Mouse (Mus musculus) kidney, postnatal 4 days (tissue): ENCODE measurements at regions not wholly inside any gene's neighbourhood (a gene's known extent, or its start where the extent isn't known, plus 50 kb on each side); places are given as distances from the start of the nearest gene placed in this dataset.
A peak's percentile ranks its signal among the peaks of the same experiment; 100 is the strongest.

ENCODE experiments used
- DNase-seq, 2 experiments: peaks; one replicate each; pipeline ENCODE4 v3.0.0; 2021; ENCODE audit warnings: mixed read lengths in 2 of 2

- no peak for DNase-seq
Observed at GRCm38 (mm10) chr3:19747361-19747760, 118.9 kb upstream of the 1700064H15Rik start.

- DNase-seq = no peak
Observed at GRCm38 (mm10) chr3:19751946-19752345, 123.5 kb upstream of the 1700064H15Rik start.

- no peak for DNase-seq
Observed at GRCm38 (mm10) chr3:19754011-19754410, 125.5 kb upstream of the 1700064H15Rik start.

- no peak for DNase-seq
Observed at GRCm38 (mm10) chr3:19754636-19755035, 126.2 kb upstream of the 1700064H15Rik start.

- no peak for DNase-seq
Observed at GRCm38 (mm10) chr3:19755136-19755535, 126.7 kb upstream of the 1700064H15Rik start.

- no peak for DNase-seq
Observed at GRCm38 (mm10) chr3:19798543-19799106, 158.2 kb upstream of the Cp start.

- peak; percentile 14 to 34 for DNase-seq
Observed at GRCm38 (mm10) chr3:19810034-19810433, 146.8 kb upstream of the Cp start.

- DNase-seq = no peak
Observed at GRCm38 (mm10) chr3:19824904-19825303, 131.9 kb upstream of the Cp start.

- no peak for DNase-seq
Observed at GRCm38 (mm10) chr3:19828518-19829246, 128.2 kb upstream of the Cp start.

- no peak for DNase-seq
Observed at GRCm38 (mm10) chr3:19829752-19830151, 127.1 kb upstream of the Cp start.

- DNase-seq = no peak
Observed at GRCm38 (mm10) chr3:19848031-19848735, 108.7 kb upstream of the Cp start.

- no peak for DNase-seq
Observed at GRCm38 (mm10) chr3:19848736-19849269, 108.1 kb upstream of the Cp start.

GRCm38 (mm10) chr3:19882623-19883022 is 74.2 kb upstream of the Cp start:
- DNase-seq = no peak

GRCm38 (mm10) chr3:19888405-19888804 is 68.4 kb upstream of the Cp start:
- no peak for DNase-seq

GRCm38 (mm10) chr3:19894258-19894629 is 62.6 kb upstream of the Cp start:
- no peak for DNase-seq

GRCm38 (mm10) chr3:19894630-19895578 is 62.0 kb upstream of the Cp start:
- DNase-seq = peak; percentile 98

GRCm38 (mm10) chr3:19895755-19896154 is 61.1 kb upstream of the Cp start:
- no peak for DNase-seq

GRCm38 (mm10) chr3:19897140-19897539 is 59.7 kb upstream of the Cp start:
- no peak for DNase-seq

- DNase-seq = no peak
Observed at GRCm38 (mm10) chr3:19902226-19902625, 54.6 kb upstream of the Cp start.

- DNase-seq = peak; percentile 46 to 63
Observed at GRCm38 (mm10) chr3:19904446-19905275, 52.2 kb upstream of the Cp start.
